In genomic region chr7:126760956-126761355, GRCm38 (mm10) we compare ENCODE assay signal across 8 mouse cellular contexts. TPM values are rescaled to one million over a fixed set of nuclear protein-coding genes. Genes with fewer than 3 reads are reported as not detected.
DNase-seq lines count a peak whose midpoint lies in the region; ATAC-seq and TF ChIP-seq lines count a peak whose summit lies in the region.

No protein-coding gene starts in this region.

- TF ChIP-seq CTCF in layer of hippocampus, adult 2 months (conservative IDR thresholded peaks at IDR 0.05) = no peak

- peak overlapping the region; percentile 87; the same call in 1 of the 2 replicates for H3K9ac ChIP-seq in embryonic facial prominence, embryonic 12.5 days
- H3K9ac ChIP-seq in hindbrain, embryonic 16.5 days (ENCODE audit: low read depth, low read length) = peak overlapping the region; percentile 83; the same call in 1 of the 2 replicates

- DNase-seq in layer of hippocampus, adult 2 months (ENCODE audit: low spot score in 2 of 2) = no peak
- no peak for DNase-seq in layer of hippocampus, postnatal 14 days (ENCODE audit: low spot score in 2 of 2)
- no peak for DNase-seq in spleen, adult 18-20 months
- no peak for DNase-seq in cerebellum, postnatal 4 days (ENCODE audit: low spot score in 2 of 2)
- no peak for DNase-seq in embryo, embryonic 10.5 days (ENCODE audit: low spot score)

- H3K4me3 ChIP-seq in layer of hippocampus, adult 2 months = peak overlapping the region; percentile 61
- no peak overlapping the region for H3K4me3 ChIP-seq in embryonic facial prominence, embryonic 12.5 days
- H3K4me3 ChIP-seq in hindbrain, embryonic 16.5 days (ENCODE audit: low read length) = peak overlapping the region; percentile 64
- peak overlapping the region; percentile 72 for H3K4me3 ChIP-seq in myocyte

- no peaks in the 10 kb centered on the region for H3K9me3 ChIP-seq in embryonic facial prominence, embryonic 12.5 days
- H3K9me3 ChIP-seq in hindbrain, embryonic 16.5 days (ENCODE audit: control insufficient read depth, low read length) = no peaks in the 10 kb centered on the region

- ATAC-seq in embryonic facial prominence, embryonic 12.5 days (ENCODE audit: insufficient number of reproducible peaks, insufficient read depth, low FRiP score, low TSS enrichment) = no peak
- ATAC-seq in hindbrain, embryonic 16.5 days = no peak

- 63% methylated on average over 4 of the region's 4 CpGs for WGBS in embryonic facial prominence, embryonic 12.5 days
- 56% methylated on average over 4 of the region's 4 CpGs for WGBS in hindbrain, embryonic 16.5 days

- H3K4me2 ChIP-seq in embryonic facial prominence, embryonic 12.5 days (replicated peaks) = peak overlapping the region; percentile 88
- peak overlapping the region; percentile 69 for H3K4me2 ChIP-seq in hindbrain, embryonic 16.5 days (ENCODE audit: low read length)
- peak overlapping the region; percentile 82 for H3K4me2 ChIP-seq in myocyte (ENCODE audit: low read depth)

- peaks cover 27% of the 10 kb centered on the region for H3K4me1 ChIP-seq in embryonic facial prominence, embryonic 12.5 days
- H3K4me1 ChIP-seq in hindbrain, embryonic 16.5 days (ENCODE audit: control insufficient read depth, insufficient read depth, low read depth, low read length) = peaks cover 21% of the 10 kb centered on the region

- no peaks in the 10 kb centered on the region for H3K27me3 ChIP-seq in embryonic facial prominence, embryonic 12.5 days
- H3K27me3 ChIP-seq in hindbrain, embryonic 16.5 days (replicated peaks; ENCODE audit: control insufficient read depth, insufficient read depth, low read length) = no peaks in the 10 kb centered on the region
- H3K27me3 ChIP-seq in myocyte (ENCODE audit: control insufficient read depth, insufficient read depth, insufficient read length) = no peaks in the 10 kb centered on the region

- peaks cover 7% of the 10 kb centered on the region for H3K79me2 ChIP-seq in myocyte (ENCODE audit: control insufficient read depth, insufficient read depth)

- TF ChIP-seq POLR2A in myocyte (IDR thresholded peaks at IDR 0.05; ENCODE audit: insufficient read length, low read depth) = no peak

- H3ac ChIP-seq in myocyte (ENCODE audit: control insufficient read depth, insufficient read length) = no peak overlapping the region

- peaks cover 31% of the 10 kb centered on the region for H3K36me3 ChIP-seq in embryonic facial prominence, embryonic 12.5 days
- peaks cover 10% of the 10 kb centered on the region for H3K36me3 ChIP-seq in hindbrain, embryonic 16.5 days (ENCODE audit: control insufficient read depth, insufficient read depth, low read length)
- H3K36me3 ChIP-seq in myocyte (ENCODE audit: control insufficient read depth, insufficient read depth) = peaks cover 5% of the 10 kb centered on the region

- peak overlapping the region; percentile 92 for H3K27ac ChIP-seq in layer of hippocampus, adult 2 months
- H3K27ac ChIP-seq in embryonic facial prominence, embryonic 12.5 days = peak overlapping the region; percentile 86
- H3K27ac ChIP-seq in hindbrain, embryonic 16.5 days (ENCODE audit: low read depth, low read length) = peak overlapping the region; percentile 88

TF ChIP-seq in myocyte, 11 proteins besides CTCF, POLR2A, EP300 and RAD21:
- TF ChIP-seq MAX (IDR thresholded peaks at IDR 0.05; ENCODE audit: low read depth) (no peak), MYOD1 (IDR thresholded peaks at IDR 0.05; ENCODE audit: control insufficient read depth in 1 of 3, insufficient read length in 2 of 3, low read depth in 2 of 3) (no peak), MYOG (IDR thresholded peaks at IDR 0.05; ENCODE audit: control insufficient read depth in 1 of 3, insufficient read depth in 1 of 3, insufficient read length in 2 of 3, low read depth in 2 of 3) (no peak), E2F4 (IDR thresholded peaks at IDR 0.05; ENCODE audit: insufficient read depth) (no peak), REST (IDR thresholded peaks at IDR 0.05; ENCODE audit: insufficient read depth, insufficient read length) (no peak), CEBPB (IDR thresholded peaks at IDR 0.05; ENCODE audit: insufficient read depth, poor library complexity, severe bottlenecking) (no peak), TCF3 (IDR thresholded peaks at IDR 0.05; ENCODE audit: insufficient read length, low read depth) (no peak), USF1 (IDR thresholded peaks at IDR 0.05; ENCODE audit: low read depth) (no peak), TCF12 (IDR thresholded peaks at IDR 0.05; ENCODE audit: insufficient read depth, poor library complexity, severe bottlenecking) (no peak), SRF (IDR thresholded peaks at IDR 0.05; ENCODE audit: control insufficient read depth, insufficient read length, low read depth) (no peak)

RNA-seq across cellular contexts. Expression of gene Mapk3, which starts 1.6 kb away (rescaled TPM):
- 100 to 1,000 TPM; 170 to 175 TPM for total RNA-seq in layer of hippocampus, adult 2 months (2021)
- total RNA-seq in layer of hippocampus, postnatal 14 days (2021) = 100 to 1,000 TPM; 137 to 142 TPM
- 52.2 and 54.5 TPM in 2 replicates for polyA plus RNA-seq in embryonic facial prominence, embryonic 12.5 days (2016; fragmentation: Nextera tagmentation; extraction: Ambion mirVana)
- 114 and 119 TPM in 2 replicates for polyA plus RNA-seq in hindbrain, embryonic 16.5 days (2015; fragmentation: Nextera tagmentation; extraction: Ambion mirVana)
- polyA plus RNA-seq in myocyte (2012; fragmentation: generic; extraction: Trizol) = 126 TPM

RNA-seq across cellular contexts. Expression of gene Gdpd3, which starts 5.2 kb away (rescaled TPM):
- 1 to 10 TPM; 3.1 to 7.0 TPM for total RNA-seq in layer of hippocampus, adult 2 months (2021)
- 1 to 10 TPM; 2.2 to 2.5 TPM for total RNA-seq in layer of hippocampus, postnatal 14 days (2021)
- polyA plus RNA-seq in embryonic facial prominence, embryonic 12.5 days (2016; fragmentation: Nextera tagmentation; extraction: Ambion mirVana) = 1.00 and 1.6 TPM in 2 replicates
- 1.4 and 1.5 TPM in 2 replicates for polyA plus RNA-seq in hindbrain, embryonic 16.5 days (2015; fragmentation: Nextera tagmentation; extraction: Ambion mirVana)
- polyA plus RNA-seq in myocyte (2012; fragmentation: generic; extraction: Trizol) = 1.1 TPM

RNA-seq across cellular contexts. Expression of gene Ypel3, which starts 15.8 kb away (rescaled TPM):
- total RNA-seq in layer of hippocampus, adult 2 months (2021) = 100 to 1,000 TPM; 283 to 289 TPM
- 100 to 1,000 TPM; 195 to 196 TPM for total RNA-seq in layer of hippocampus, postnatal 14 days (2021)
- 118 and 119 TPM in 2 replicates for polyA plus RNA-seq in embryonic facial prominence, embryonic 12.5 days (2016; fragmentation: Nextera tagmentation; extraction: Ambion mirVana)
- 187 and 200 TPM in 2 replicates for polyA plus RNA-seq in hindbrain, embryonic 16.5 days (2015; fragmentation: Nextera tagmentation; extraction: Ambion mirVana)
- 82.2 TPM for polyA plus RNA-seq in myocyte (2012; fragmentation: generic; extraction: Trizol)

RNA-seq across cellular contexts. Expression of gene Tbx6, which starts 20.3 kb away (rescaled TPM):
- total RNA-seq in layer of hippocampus, adult 2 months (2021) = 1 to 10 TPM in 1 of 2 experiments, under 1 TPM in 1; 0.54 to 1.0 TPM
- under 1 TPM; 0.53 to 0.57 TPM for total RNA-seq in layer of hippocampus, postnatal 14 days (2021)
- polyA plus RNA-seq in embryonic facial prominence, embryonic 12.5 days (2016; fragmentation: Nextera tagmentation; extraction: Ambion mirVana) = 0.61 and 0.85 TPM in 2 replicates
- 0.29 and 0.55 TPM in 2 replicates for polyA plus RNA-seq in hindbrain, embryonic 16.5 days (2015; fragmentation: Nextera tagmentation; extraction: Ambion mirVana)
- polyA plus RNA-seq in myocyte (2012; fragmentation: generic; extraction: Trizol) = 0.23 TPM

RNA-seq across cellular contexts. Expression of gene Ppp4c, which starts 31.3 kb away (rescaled TPM):
- 10 to 100 TPM; 50.2 to 54.9 TPM for total RNA-seq in layer of hippocampus, adult 2 months (2021)
- total RNA-seq in layer of hippocampus, postnatal 14 days (2021) = 10 to 100 TPM; 49.0 to 51.8 TPM
- polyA plus RNA-seq in embryonic facial prominence, embryonic 12.5 days (2016; fragmentation: Nextera tagmentation; extraction: Ambion mirVana) = 362 and 385 TPM in 2 replicates
- 157 and 165 TPM in 2 replicates for polyA plus RNA-seq in hindbrain, embryonic 16.5 days (2015; fragmentation: Nextera tagmentation; extraction: Ambion mirVana)
- 113 TPM for polyA plus RNA-seq in myocyte (2012; fragmentation: generic; extraction: Trizol)
